Mouse (Mus musculus) testis, adult 2 months (tissue): ENCODE results near the gene Fstl3. TPM values are rescaled to one million over a fixed set of nuclear protein-coding genes. Genes with fewer than 3 reads are reported as not detected.

Experiments used
- H3K27ac ChIP-seq: fragments of 200-500 bp; 2 replicates; pipeline ENCODE4 v1.5.1; 2012; ENCODE audit warnings: low read depth, low read length; ENCODE audit not compliant: control insufficient read depth, insufficient read depth
- H3K27me3 ChIP-seq: fragments of 200-500 bp; 2 replicates; pipeline ENCODE4 v1.6.1; 2012; ENCODE audit warnings: mild to moderate bottlenecking, low read length, moderate library complexity; ENCODE audit not compliant: control insufficient read depth, insufficient read depth
- H3K36me3 ChIP-seq: fragments of 200-500 bp; 2 replicates; pipeline ENCODE4 v1.6.1; 2012; ENCODE audit warnings: mild to moderate bottlenecking, low read length; ENCODE audit not compliant: control insufficient read depth, insufficient read depth
- H3K4me1 ChIP-seq: fragments of 200-500 bp; 2 replicates; pipeline ENCODE4 v1.6.1; 2012; ENCODE audit warnings: low read length; ENCODE audit not compliant: control insufficient read depth, insufficient read depth
- H3K4me3 ChIP-seq: fragments of 200-500 bp; 2 replicates; pipeline ENCODE4 v1.5.1; 2012; ENCODE audit warnings: low read depth, mild to moderate bottlenecking, low read length, moderate library complexity, mixed read lengths; ENCODE audit not compliant: control insufficient read depth
- CTCF ChIP-seq: fragments of 200-500 bp; IDR thresholded peaks from 2 replicates; pipeline ENCODE4 v1.5.1; 2012; ENCODE audit warnings: low read depth, mild to moderate bottlenecking, inconsistent platforms, low read length, moderate library complexity; ENCODE audit not compliant: control insufficient read depth, insufficient read depth, insufficient replicate concordance
- POLR2A ChIP-seq: fragments of 200-500 bp; IDR thresholded peaks from 2 replicates; pipeline ENCODE4 v1.6.1; 2012; ENCODE audit warnings: low read depth, mild to moderate bottlenecking, inconsistent platforms, low read length, moderate library complexity; ENCODE audit not compliant: control insufficient read depth
- polyA plus RNA-seq: library from polyadenylated mRNA; depleted of rRNA; stranded (reverse); fragments of >200 nt; gene quantifications from 2 replicates; pipeline ENCODE4 v1.2.3, GENCODE M21; 2012

The Fstl3 gene
- polyA plus RNA-seq, 1 experiment, result 16.1 TPM

DNA sequence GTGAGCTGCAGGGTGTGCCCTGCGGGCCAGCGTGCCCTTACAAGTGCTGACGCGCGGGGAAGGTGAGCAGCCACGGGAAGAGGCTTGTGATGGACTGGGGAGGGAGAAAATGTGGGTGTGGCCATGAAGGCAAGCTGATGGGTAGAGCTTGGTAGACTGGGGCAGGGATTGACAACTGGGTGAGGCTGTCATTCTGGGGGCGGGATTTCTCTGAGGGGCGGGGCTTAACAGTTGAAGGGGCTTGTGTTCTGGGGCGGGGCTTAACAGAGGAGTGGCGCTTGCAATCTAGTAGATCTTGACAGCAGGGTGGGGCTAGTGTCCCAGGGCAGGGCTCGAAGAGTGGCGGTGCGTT is 3.6 kb downstream of the Fstl3 start:
- H3K27ac ChIP-seq, result peak overlapping the region; percentile 3; the same call in 1 of the 2 replicates
- TF ChIP-seq CTCF (no peak), POLR2A (no peak)
- no peaks in the 10 kb centered on the region for H3K36me3 ChIP-seq
- peak overlapping the region; percentile 73 for H3K4me3 ChIP-seq
- no peaks in the 10 kb centered on the region for H3K27me3 ChIP-seq
- peaks cover 29% of the 10 kb centered on the region for H3K4me1 ChIP-seq

GRCm38 (mm10) chr10:79781139-79781538 is 4.1 kb downstream of the Fstl3 start:
- Histone ChIP-seq H3K36me3 (no peaks in the 10 kb centered on the region), H3K4me1 (peaks cover 29% of the 10 kb centered on the region), H3K4me3 (no peak overlapping the region; the same call in 1 of the 2 replicates), H3K27me3 (no peaks in the 10 kb centered on the region), H3K27ac (no peak overlapping the region)
- TF ChIP-seq CTCF (no peak), POLR2A (no peak)

DNA sequence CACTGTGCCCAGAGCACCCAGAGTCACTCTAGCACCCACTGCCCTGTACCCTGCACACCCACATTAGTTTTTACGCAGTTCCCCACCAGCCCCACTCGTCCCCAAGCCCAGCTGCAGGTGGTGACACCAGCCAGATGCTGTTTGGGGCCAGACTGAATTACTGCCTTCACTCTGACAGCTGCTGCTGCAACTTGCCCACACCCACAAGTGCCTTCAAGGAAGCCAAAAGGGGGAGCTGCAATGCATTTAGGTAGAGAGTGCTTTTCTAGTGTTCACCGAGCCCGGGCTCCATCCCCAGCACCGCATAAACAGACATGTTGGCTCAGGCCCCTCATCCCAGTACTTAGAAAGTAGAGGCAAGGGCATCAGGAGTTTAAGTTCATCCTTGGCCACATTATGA is 4.9 kb downstream of the Fstl3 start:
- Histone ChIP-seq H3K27ac (no peak overlapping the region), H3K4me1 (peaks cover 24% of the 10 kb centered on the region), H3K36me3 (no peaks in the 10 kb centered on the region), H3K27me3 (no peaks in the 10 kb centered on the region), H3K4me3 (no peak overlapping the region)
- no peak for TF ChIP-seq POLR2A
- TF ChIP-seq CTCF, result no peak

- Histone ChIP-seq H3K36me3 (no peaks in the 10 kb centered on the region), H3K27ac (no peak overlapping the region), H3K4me3 (no peak overlapping the region), H3K27me3 (no peaks in the 10 kb centered on the region), H3K4me1 (peaks cover 16% of the 10 kb centered on the region)
- TF ChIP-seq POLR2A (no peak), CTCF (no peak; the same call in 1 of the 2 replicates)
Measured at GRCm38 (mm10) chr10:79783050-79783449, 6.0 kb downstream of the Fstl3 start.

DNA sequence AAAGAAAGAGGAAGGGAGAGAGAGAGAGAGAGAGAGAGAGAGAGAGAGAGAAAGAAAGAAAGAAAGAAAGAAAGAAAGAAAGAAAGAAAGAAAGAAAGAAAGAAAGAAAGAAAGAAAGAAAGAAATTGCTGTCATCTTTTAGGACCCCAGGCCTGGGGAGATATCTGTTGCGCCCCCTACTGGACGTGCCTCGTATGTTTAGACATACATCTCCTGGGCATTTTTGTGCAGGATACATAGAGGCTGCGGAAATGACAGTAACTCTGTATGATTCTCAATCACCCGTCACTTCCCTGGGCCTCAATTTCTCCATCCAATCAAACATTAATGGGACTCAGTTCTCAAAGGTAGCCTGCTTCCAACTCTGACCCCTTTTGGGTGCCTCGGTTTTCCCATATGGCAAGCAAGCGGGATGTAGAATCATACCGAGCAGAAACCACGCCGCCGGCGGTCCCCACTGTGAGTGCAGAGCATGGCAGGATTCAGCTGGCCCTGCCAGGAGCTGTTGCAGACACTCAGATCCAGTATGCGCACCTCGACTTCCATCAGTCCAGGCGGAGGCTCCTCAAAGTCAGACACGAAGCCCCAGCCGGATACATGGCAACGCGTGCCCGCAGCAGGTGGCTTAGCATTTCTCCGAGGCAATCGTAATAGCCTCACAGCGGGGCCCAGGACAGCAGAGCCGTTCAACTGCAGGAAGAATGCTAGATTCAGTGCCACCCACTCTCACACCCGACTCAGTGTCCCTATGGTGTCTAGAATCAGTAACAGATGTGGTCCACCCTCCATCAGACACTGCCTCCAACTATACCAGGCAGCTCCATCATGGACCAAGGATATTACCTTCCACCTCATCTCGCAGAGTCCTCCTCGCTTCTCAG is 7.1 kb downstream of the Fstl3 start:
- Histone ChIP-seq H3K4me1 (peaks cover 15% of the 10 kb centered on the region), H3K36me3 (no peaks in the 10 kb centered on the region), H3K4me3 (no peak overlapping the region), H3K27ac (no peak overlapping the region), H3K27me3 (no peaks in the 10 kb centered on the region)
- TF ChIP-seq POLR2A (no peak), CTCF (peak; percentile 37; the same call in 1 of the 2 replicates)

DNA sequence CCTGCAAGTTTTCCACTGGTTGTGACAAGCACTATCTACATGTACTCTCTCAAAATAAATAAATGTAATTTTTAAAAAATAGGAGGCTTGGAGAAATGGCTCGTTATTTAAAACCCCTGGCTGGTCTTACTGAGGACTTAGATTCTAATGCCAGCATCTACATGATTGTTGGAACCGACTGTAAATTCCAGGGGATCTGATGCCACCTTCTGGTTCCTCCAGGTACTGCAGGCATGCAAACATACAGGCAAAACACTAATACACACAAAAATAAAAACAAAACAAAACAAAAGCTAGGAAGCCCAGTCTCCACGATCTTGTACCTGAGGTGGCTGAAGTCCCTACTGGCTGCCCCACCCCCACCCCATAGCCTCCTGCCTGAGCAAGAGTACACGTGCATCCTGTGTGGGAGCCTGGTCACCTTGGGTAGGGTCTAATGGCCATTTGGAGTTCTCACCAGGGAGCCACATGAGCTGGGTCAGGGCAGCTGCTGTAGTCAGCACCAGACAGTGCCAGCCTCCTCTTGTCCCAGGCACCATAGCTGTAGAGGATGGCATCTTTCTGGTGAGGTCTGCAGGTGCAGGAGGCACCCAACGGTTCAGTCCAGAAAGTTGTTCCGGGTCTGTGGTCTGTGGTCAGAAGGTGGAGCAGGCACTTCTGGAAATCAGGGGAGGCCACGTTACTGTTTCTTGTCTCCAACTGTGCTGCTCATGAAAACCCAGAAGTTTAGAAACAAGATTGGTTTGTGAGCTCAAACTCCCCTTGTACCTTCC is 11.5 kb downstream of the Fstl3 start:
- Histone ChIP-seq H3K4me3 (no peak overlapping the region), H3K4me1 (peaks cover 6% of the 10 kb centered on the region), H3K27me3 (no peaks in the 10 kb centered on the region), H3K36me3 (no peaks in the 10 kb centered on the region), H3K27ac (no peak overlapping the region)
- TF ChIP-seq CTCF, result peak; percentile 48; the same call in 1 of the 2 replicates
- TF ChIP-seq POLR2A, result no peak

GRCm38 (mm10) chr10:79789581-79789980 is 12.5 kb downstream of the Fstl3 start:
- H3K36me3 ChIP-seq, result no peaks in the 10 kb centered on the region

More at GRCm38 (mm10) chr10:79789581-79789980, 12.5 kb downstream of the Fstl3 start:
- no peak overlapping the region for H3K27ac ChIP-seq
- no peak overlapping the region for H3K4me3 ChIP-seq
- no peaks in the 10 kb centered on the region for H3K27me3 ChIP-seq
- H3K4me1 ChIP-seq, result peaks cover 16% of the 10 kb centered on the region
- no peak for TF ChIP-seq POLR2A
- TF ChIP-seq CTCF, result no peak
